Mouse (Mus musculus) cerebellum, adult 11 months (tissue): ENCODE data around the gene Skp2.
"Not testable (repeated sequence)": the region's sequence is repeated elsewhere in the genome, so short reads cannot be mapped to it uniquely, and the experiment has no call there.

Source experiments
- DNase-seq: peaks from one replicate; pipeline ENCODE4 v3.0.0; 2022

Skp2 gene

DNA sequence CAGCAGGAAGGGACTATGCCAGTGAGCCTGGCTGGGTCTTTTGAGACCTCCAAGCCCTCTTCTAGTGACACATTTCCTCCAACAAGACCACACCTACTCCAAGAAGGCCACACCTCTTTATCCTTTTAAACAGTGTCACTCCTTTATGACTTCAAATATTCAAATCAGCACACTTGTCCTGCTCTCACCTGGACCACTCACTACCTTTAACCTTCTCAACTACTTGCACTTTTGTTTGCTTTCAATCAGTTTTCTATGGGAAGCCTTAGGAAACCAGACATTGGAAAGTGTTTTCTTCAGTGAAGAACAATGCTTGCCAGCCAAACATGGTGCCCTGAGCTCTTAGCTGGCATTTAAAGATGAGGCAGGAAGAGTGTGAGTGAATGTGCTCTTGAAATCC lies at the start of gene Skp2:
Gene Skp2, minus strand, starts transcription at position 101 of the 400 bp plus-strand sequence.
- no peak for DNase-seq

DNA sequence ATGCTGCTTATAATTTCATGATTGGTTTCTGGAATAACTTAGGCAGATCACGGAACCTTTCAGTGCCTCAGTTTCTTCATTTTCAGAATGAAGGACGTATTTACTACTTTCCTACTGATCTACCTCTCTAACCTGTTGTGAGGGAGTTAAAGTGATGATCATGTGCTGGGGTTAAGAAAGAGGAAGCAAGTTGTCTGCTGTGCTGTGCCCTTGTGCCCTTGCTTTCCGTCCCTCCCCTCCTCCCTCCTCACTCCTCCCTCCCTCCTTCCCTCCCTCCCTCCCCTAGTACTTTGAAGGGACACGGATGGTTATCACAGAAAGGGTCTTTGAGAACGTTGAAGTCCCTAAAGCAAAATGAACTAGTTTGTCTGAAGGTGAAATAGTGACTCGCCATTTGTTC lies 43.2 kb upstream of the Skp2 start:
- DNase-seq: no peak

DNA sequence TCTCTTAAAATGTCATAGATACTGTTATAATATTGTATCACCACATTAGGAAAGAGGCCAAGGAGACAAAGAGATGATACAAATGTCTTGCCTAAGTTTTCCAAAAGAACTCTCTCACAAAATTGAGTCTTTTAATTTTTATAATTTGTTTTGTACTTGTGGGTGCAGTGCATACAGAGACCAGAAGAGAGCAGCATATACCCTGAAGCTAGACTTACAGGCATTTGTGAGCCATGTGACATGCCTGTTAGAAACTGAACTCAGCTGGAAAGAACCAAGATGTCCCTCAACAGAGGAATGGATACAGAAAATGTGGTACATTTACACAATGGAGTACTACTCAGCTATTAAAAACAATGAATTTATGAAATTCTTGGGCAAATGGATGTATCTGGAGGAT lies 37.5 kb upstream of the Skp2 start:
- not testable (repeated sequence) for DNase-seq

DNA sequence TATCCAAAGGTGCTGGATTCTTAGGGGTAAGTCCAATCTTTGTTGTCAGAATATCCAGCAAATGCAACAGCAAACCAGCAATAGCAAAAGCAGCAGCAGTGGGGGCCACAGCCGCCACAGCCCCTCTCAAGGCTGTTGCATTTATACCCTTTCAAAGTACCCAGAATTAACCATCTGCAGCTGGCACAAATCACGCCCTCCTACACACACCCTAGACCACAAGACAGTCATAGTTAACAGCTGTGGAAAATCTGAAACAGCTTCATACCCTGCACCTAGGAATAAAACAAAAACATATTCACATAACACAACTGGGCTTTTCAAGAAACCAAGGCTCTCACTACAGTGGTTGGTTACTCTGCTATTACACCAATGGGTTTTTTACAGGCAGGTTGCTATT lies 34.6 kb upstream of the Skp2 start:
- DNase-seq: no peak

DNA sequence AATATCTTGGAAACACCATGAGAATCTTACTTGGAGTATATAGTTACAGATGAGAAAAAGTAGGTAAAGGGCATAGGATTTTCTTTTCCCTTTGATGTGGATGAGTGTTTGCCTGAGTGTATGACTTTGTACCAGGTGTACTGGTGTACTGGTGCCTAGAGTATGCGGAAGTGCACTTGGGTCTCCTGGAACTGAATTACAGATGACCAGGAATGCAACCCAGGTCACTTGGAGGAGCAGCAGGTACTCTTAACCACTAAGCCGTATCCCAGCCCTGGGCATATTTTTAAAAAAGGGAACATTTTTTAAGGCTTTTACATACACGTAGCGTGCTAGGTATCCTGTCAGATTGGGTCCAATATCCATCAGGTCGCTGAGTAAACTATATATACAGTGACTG lies 28.8 kb upstream of the Skp2 start:
- no peak for DNase-seq

DNA sequence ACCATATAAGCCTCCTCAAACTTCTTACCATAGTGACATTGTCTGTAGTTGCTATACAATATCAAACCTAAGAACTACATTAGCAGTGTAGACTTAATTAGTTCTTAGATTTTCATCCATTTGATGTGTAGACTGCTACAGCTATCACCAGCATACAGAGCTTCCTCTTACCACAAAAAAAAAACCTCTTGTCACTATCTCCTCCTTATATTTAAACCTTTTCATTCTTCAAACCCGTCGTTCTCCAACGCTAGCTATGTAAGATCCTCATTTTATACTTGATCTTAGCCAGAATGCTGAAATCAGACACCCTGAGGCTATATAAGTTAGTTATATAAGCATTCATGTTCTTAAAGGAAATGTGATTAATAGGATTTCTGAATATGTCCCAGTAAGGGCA lies 21.8 kb upstream of the Skp2 start:
- no peak for DNase-seq

DNA sequence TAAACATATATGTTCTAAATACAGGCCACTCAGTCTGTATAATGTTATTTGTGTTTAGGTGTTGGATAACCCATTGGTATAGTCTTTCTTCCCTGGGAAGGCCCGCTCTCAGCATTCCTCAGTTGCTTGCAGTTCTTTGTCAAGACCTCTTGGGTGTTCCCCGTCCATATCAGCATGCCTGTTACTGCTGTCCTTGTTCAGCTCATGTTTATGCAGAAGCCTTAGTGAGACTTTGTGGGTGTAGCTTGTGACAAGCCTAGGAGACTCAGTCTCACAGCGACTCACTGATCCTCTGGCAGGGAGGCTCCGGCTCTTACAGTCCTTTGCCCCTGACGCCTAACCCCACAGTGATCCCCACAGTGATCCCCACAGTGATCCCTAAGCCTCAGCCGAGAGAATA lies 8.9 kb upstream of the Skp2 start:
- no peak for DNase-seq

DNA sequence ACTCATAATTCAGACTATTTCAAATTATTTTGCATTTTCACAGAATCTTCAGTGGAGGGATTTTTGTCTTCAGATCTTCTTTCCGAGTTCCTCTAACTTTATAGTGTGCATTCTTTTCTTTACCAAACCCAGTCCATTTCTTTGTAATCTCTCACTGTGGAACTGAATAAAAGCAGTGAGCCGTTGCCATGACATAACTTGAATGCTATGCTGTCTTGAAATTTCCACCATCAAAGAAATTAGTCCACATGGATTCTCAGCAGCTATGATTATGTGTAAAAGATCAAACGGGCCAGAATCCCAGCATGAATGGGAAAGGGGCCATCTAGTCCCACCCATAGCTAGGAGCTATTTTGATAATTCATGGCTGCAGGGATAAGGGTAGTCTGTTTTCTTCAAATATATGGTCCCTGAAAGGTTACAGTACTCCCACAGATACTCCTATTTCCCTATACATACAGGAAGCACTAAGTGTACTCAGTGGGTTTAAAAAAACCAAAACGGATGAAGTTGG lies 7.4 kb upstream of the Skp2 start:
- no peak for DNase-seq

DNA sequence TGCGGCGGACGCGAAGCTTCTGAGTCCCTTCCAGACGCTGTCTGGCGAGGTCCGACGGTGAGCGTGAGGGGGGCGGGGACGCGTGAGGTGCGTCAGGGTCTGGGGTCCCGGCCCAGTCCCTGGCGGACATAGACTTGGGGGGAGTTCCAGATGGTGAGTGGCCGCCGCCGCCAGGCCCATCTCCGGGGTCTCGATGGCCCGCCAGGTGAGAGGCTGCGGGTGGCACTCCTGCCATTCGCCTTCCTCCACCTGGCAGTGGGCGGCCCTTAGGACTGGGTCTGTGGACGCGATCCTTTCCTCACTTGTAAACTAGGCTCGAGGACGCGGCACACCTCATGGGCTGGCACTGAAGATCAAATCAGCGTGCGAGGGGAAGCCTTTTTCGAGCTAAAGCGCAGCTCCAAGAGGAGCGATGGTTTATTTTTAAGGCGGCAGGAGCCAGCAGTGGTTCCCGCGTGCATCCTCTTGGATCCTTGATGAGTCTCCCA lies 14.5 kb downstream of the Skp2 start:
- DNase-seq: no peak

DNA sequence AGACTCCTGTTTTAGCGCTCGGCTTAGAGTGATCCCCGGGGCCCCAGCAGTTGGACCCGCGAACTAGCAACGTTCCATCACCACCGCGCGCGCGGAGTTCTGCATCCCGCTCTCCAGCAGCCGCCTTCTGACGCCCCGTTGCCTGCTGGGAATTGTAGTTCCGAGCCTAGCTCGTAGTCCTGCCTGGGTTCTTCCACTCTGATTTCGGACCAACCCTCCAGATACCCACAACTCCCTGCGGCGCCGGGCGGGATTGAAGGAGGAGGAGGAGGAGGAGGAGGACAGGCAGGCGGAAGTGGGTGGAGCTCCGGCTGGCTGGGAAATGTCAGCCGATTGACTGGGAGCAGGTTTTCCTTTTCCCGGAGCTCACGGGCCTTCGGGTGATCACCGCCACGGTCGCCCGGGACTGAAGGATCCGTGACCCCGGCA lies 15.0 kb downstream of the Skp2 start, which contains the start of gene Lmbrd2:
Gene Lmbrd2, plus strand, starts transcription at position 299 of the 429 bp plus-strand sequence.
- peak; percentile 95 for DNase-seq

DNA sequence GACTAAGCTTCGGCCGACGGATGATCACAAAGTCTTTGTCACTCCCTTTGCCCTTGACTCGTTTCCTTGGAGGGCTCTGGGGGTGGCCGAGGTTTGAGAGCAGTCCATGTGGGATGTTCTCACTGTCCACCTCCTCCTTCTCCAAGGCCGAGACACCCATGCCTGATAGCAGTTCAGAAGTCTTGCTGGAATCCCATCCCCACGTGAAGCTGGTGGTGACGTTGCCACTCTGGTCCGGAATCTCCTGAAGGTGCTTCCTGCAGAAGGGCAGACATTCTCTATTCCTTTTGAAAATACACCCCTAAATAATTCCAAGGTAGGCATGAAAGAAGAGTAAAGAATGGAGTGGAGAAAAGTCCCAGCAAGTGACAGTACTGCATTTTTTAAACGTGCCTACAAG lies 15.8 kb downstream of the Skp2 start:
- peak; percentile 25 for DNase-seq

DNA sequence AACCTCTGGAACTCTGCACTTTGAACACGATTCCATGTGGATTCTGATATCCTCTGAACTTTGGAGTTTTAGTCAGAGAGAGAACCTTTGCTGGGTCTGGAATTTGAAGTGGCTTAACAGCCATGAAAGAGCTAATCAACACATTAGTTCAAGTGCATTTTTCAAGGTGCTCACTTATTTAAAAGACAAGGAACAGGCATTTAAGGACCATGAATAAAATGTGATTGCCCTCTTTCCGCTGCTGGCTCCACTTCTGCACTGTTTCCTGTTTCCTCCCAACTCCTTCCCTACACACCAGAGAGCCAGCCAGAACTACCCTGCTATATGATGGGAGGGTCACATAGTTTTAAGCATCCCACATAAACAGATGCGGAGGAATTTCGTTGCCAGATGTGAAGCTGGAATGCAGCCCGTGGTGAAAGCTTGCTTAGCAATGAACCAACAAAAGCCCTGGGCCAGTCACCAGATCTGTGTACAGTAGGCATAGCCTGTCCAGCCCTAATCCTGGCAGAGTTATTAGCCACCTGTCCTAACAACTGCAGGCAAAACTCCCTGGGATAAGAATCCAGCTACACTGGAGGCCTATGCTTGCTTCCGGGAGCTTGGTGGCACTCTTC lies 20.2 kb downstream of the Skp2 start:
- DNase-seq: no peak

DNA sequence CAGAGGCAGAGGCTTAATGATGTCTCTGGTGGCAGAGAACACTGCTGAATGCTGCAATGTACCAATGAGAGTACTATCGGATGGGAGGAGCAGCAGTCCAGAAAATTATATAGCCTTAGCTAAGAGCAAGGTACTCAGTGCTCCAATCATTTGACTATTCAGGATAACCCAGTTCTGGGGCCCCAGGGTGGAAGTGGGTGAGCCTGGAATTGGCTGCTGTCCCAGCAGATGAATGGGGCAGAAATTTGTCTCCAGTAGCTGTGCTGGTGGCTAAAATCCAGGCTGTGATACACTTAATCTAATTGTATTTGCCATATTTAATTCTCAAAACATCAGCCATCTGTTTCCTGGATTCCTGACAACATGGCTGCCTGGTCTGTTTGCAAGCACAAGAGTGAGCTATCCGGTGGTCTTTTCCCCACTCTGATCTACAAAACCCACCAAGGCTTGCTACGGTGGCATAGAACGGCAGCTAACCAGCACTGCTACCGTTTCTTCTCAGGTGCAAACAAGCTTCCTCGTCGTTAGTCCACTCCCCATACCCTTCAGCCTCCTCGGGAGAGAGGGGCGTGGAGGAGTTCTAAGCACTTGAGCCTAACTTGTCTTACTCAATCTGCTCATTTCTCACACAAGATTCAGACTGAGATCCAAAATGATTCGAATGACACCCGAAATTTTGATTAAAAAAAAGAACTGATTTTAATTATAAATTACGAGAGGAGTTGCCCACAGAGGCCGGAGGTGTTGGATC lies 22.4 kb downstream of the Skp2 start:
- peak; percentile 30 for DNase-seq

DNA sequence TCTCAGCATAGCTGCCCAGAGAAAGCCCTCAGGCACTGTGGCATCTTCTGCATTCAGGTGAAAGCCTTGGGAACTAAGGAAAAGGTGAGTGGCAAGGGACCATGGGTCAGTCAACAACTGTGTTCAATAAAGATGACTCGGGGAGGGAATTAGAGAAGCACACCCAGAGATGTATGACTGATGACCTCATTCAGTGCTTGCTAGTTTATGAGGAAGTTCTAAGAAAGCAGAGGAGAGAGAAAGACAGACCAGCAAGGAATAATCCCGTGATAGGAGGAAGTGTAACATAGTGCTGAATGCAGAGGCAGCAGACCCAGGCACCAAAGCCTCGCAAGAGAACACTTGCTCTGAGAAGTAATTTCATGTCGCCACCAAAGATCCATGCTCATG lies 23.7 kb downstream of the Skp2 start:
- no peak for DNase-seq

DNA sequence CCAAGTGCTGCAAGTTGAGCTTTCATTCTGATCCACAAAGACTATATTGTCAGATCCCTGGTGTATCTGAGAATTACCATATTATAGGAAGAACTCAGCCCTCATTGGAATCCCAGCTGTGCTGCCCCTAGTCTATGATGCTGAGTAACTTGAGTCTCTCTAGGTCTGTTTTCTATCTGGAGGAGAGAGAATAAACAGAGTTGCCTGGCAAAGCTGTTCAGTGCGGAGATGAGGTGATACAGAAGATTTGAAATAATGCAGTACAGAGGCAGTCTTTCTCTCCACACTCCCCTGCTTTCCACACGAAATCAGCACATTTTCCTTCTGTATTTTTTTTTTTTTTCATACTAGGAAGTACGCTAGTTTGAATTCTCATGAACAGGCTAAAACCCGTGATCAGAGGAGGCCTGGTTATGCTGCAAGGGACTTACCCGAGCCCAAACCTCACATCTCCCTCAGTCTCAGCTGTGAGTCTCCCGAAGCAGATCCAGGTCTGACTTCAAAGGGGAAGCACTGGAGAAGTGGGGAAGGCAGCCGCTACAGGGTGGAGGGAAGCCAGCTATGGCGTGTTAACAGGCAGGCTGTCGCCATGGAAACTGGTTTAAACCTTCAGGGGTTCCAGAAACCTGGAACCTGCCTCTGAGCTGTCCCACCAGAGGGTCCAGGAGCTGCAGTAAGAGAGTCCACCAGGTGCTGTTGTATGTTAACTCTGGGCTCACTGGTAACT lies 24.3 kb downstream of the Skp2 start:
- no peak for DNase-seq

DNA sequence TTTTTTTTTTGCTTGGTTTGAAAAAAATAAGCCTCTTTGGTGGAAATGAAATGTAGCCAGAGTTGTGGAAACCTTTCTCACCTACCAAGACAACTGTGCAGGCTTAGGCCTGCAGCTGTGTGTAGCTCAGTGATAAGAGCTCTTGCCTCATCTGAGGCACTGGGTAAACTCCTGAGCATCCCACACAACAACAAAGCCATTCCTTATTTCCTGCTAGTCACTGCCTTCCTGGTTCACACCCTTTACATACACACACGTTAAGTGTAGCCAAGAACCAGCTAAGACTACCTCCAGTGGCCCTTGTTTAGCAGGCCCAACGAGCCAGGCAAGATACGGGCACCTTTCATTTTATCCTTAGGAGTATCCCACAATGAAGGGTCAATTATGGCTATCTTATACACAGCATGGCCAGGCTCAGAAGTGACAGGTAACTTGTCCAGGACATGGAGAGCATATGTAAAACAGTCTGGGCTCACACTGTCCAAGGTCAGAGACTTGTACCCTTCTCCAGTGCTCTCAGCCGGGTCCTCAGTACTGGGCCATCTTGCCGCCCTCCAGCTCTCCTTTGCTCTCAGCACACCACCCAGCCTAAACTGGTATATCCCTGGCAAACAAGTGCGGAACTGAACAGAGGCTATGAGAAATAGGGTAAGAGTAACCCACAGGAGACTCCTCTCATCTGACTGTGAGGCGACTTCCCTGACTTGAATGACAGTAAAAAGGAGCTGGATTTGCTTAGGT lies 28.0 kb downstream of the Skp2 start:
- no peak for DNase-seq

DNA sequence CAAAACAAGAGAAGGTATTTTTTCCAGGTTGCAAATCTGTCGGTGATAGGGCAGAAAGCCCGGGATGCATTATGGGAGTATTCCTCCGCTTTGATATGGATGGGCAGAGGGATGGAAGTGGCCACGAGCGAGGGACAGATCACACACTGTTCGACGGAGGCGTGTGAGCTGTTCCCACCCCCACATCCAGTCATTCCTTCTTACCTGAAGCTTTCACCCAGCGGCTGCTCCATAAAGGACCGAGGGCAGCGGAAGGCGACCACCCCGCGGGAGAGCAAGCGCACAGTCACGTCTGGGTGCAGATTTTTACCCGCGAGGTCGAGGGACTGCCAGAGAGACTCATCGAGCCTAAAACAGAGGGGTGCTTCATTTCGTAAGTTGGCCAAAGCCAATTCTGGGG lies 30.4 kb downstream of the Skp2 start:
- DNase-seq: no peak

DNA sequence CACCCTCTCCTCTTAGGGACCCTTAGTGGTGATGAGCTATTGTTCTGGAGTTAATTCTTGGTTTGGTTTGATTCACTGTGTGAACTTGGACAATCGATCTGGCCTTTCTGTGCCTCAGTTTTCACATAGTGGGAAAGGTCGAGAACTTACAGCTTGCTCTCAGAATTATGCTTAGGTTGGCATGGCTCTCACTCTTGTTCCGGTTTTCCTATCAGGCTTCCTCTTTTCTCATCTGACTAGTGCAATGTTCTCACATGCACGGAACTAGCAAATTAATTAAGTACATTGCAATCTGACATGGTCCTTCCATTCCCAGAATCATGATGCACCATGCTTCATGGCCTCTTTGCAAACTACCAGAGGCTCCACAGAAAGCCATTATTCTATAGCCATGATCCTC lies 32.2 kb downstream of the Skp2 start:
- DNase-seq: no peak

DNA sequence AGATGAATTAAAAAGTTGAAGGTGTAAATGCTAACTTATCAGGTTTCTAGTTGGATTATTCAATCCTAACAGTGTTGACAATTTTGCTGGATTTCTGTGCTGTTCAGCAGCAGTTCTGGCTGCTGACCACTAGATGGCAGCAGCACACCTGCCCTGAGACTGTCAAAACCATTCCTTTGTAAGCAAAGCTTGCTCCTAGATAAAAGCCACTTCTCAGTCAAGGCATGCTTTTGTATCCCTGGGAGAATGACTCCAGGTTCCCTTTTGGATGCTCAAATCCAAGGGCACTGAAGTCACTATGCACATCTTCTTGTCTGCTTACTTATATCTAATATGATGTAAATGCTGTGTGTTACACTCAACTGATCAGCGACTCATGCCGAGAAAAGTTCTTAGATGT lies 35.1 kb downstream of the Skp2 start:
- DNase-seq: peak; percentile 33

DNA sequence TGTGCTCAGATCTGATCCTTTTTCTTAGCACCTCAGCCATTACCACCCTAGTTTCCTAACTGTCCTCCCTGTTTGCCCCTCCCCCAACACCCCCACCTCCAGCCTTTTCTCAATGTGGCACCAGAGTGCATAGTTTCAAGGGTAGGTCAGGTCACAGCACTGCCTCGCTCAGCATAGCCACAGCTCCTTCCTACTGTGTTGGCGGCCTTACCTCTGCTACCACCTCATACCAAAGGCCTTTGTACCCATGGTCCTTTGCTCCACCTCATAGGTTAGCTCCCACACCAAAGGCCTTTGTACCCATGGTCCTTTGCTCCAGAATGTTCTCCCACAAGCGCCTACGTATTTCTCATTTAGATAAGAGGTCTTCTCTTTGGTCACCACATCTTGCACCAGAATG lies 36.4 kb downstream of the Skp2 start:
- DNase-seq: no peak

DNA sequence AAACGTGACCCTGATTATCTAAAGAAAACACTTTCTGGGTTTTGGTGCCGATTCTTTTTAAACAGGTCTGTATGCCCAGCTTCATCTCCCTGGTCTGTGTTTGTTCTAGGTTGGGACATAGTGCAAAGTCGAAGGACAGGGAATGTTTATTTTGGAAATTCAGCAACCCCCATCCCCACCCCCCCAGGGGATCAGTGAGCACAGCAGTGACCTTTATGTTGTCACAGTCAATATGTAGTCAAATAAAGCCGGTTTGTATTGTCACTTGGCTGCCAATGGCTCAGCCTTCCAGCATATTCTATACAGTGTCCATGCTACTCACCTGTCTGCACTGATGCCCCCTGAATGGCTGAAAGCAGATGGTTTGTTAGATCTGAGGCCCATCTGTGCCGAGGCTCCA lies 40.6 kb downstream of the Skp2 start:
- no peak for DNase-seq

DNA sequence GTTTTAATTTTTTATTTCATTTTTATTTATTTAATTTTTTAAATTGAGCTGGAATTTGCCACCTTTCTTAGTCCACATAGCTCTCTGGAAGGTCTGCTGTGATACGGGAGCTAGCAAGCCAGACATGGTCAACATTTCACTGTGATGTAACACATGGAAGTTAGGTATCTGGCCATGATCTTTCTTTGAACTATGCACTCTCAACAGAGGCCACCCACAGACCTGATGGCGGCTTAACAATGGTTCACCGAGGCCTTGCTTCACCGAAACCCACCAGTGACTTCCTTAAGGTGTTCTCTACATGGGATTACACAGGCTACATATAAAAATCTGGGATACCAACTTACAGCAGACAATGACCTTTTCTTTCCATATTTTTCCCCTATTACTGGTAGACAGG lies 41.1 kb downstream of the Skp2 start:
- no peak for DNase-seq

DNA sequence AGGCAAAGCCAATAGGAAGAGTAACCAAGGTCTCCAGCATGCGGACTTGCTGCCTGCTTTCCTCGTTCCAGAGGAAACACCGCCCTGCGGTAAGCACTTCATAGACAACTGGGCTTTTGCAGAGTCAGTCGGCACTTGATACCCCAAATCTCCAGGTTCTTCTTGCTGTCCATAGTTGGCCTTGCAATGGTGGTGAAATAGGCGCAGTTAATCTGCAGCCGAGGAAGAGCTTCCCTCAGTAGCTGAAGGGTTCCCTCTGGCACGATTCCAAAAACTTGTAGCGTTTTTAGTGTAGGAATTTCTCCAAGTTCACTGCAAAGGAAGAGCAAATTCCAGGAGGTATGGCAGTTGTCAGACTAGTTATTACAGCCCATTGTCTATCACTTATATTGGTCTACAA lies 41.7 kb downstream of the Skp2 start:
- DNase-seq: no peak
